8 mouse cellular contexts compared by ENCODE assay signal in the genomic region with DNA sequence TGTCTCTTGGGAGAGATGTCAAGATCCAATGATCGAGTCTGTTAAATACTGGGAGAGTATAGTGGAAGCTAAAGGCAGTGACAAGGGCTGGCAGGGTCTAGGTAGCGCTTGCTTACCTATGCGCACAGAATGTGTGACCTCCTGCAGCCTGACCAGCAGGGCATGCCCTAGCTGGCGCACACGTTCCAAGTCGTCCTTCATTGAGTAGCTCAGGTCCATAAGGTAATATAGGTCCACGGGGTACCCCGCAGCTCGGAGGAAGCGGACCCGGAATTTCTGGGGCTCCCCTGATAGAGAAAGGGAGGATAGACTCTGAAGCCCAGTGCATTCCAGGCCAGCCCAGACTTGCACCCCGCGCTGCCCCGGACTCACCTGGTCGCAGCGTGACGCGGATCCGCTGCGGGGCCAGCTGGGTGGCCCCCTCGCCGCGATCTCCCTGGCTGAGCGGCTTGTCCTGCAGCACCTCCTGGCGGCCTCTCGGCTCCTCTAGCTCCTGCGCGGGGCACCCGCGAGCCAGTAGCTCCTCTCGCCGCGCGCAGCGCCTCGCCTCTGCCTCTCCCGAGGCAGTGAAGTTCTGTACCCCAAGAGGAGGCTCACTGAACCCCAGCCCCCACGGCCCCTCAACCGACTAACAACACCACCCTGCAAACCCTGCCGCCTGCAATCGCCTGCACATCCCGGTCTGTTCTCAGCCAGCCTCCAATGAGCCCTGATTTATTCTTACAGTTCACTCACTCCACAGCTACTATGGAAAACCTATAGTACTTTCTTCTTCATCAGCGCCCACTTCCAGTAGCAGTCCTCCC. TPM values are rescaled to one million over a fixed set of nuclear protein-coding genes. Genes with fewer than 3 reads are reported as not detected.
A peak's percentile ranks its signal among the peaks of the same experiment; 100 is the strongest.
DNase-seq lines count a peak whose midpoint lies in the region; ATAC-seq and TF ChIP-seq lines count a peak whose summit lies in the region.

No protein-coding gene starts in this region.

- ATAC-seq in CD4-positive, CD25-positive, alpha-beta regulatory T cell, adult 4 months: peak; percentile 46
- ATAC-seq in heart, embryonic 14.5 days (ENCODE audit: insufficient number of reproducible peaks, insufficient read depth, low FRiP score, low read depth): peak; percentile 47; the same call in 1 of the 2 replicates
- ATAC-seq in neural tube, embryonic 13.5 days (ENCODE audit: low read depth): peak; percentile 91

- peaks cover 34% of the 10 kb centered on the region for H3K27me3 ChIP-seq in erythroblast, embryonic 14.5 days (ENCODE audit: control insufficient read depth)
- H3K27me3 ChIP-seq in heart, embryonic 14.5 days (ENCODE audit: control insufficient read depth, insufficient read depth, low read length): peaks cover 18% of the 10 kb centered on the region
- H3K27me3 ChIP-seq in neural tube, embryonic 13.5 days: peaks cover 32% of the 10 kb centered on the region

- H3K4me1 ChIP-seq in erythroblast, embryonic 14.5 days (ENCODE audit: control insufficient read depth): peaks cover 29% of the 10 kb centered on the region
- H3K4me1 ChIP-seq in heart, embryonic 14.5 days (ENCODE audit: control insufficient read depth in 2 of 2, insufficient read depth in 2 of 2, low read length in 2 of 2): peaks cover 6% of the 10 kb centered on the region in 2 experiments; a peak in 3 of 4 replicates
- H3K4me1 ChIP-seq in neural tube, embryonic 13.5 days (replicated peaks): peaks cover 18% of the 10 kb centered on the region

- TF ChIP-seq POLR2A in brain, embryonic 14.5 days (IDR thresholded peaks at IDR 0.05; ENCODE audit: borderline replicate concordance, extremely low read depth, insufficient read depth, insufficient read length, poor library complexity, severe bottlenecking): no peak

- H3K4me3 ChIP-seq in erythroblast, embryonic 14.5 days (replicated peaks): peak overlapping the region; percentile 56
- peak overlapping the region; percentile 34 to 42 for H3K4me3 ChIP-seq in heart, embryonic 14.5 days (ENCODE audit: control insufficient read depth in 1 of 2, insufficient read depth in 1 of 2, low read depth in 1 of 2, low read length in 2 of 2)
- peak overlapping the region; percentile 41 for H3K4me3 ChIP-seq in neural tube, embryonic 13.5 days

- no peaks in the 10 kb centered on the region for H3K36me3 ChIP-seq in erythroblast, embryonic 14.5 days (ENCODE audit: control insufficient read depth)
- H3K36me3 ChIP-seq in heart, embryonic 14.5 days (ENCODE audit: control insufficient read depth, insufficient read depth, low read length): no peaks in the 10 kb centered on the region
- no peaks in the 10 kb centered on the region for H3K36me3 ChIP-seq in neural tube, embryonic 13.5 days

- H3K27ac ChIP-seq in heart, embryonic 14.5 days (replicated peaks in 1 of 2; ENCODE audit: control insufficient read depth in 1 of 2, insufficient read depth in 1 of 2, low read depth in 2 of 2, low read length in 2 of 2): no peak overlapping the region
- no peak overlapping the region for H3K27ac ChIP-seq in neural tube, embryonic 13.5 days (replicated peaks)

- H3K9me3 ChIP-seq in erythroblast, embryonic 14.5 days (ENCODE audit: control insufficient read depth, low read length): 0 out of 2 replicates have a peak, but pooled peaks cover 3% of the 10 kb centered on the region
- H3K9me3 ChIP-seq in heart, embryonic 14.5 days (ENCODE audit: control insufficient read depth, low read length): no peaks in the 10 kb centered on the region
- no peaks in the 10 kb centered on the region for H3K9me3 ChIP-seq in neural tube, embryonic 13.5 days

- H3K9ac ChIP-seq in heart, embryonic 14.5 days (ENCODE audit: low read length): peak overlapping the region; percentile 70
- H3K9ac ChIP-seq in neural tube, embryonic 13.5 days: peak overlapping the region; percentile 68

- peak overlapping the region; percentile 77 for H3K4me2 ChIP-seq in heart, embryonic 14.5 days (ENCODE audit: low read length)
- peak overlapping the region; percentile 79 for H3K4me2 ChIP-seq in neural tube, embryonic 13.5 days

- TF ChIP-seq CTCF in brain, embryonic 14.5 days (IDR thresholded peaks at IDR 0.05; ENCODE audit: borderline replicate concordance, extremely low read depth, insufficient read depth, insufficient read length): peak; percentile 68

- DNase-seq in brain, embryonic 14.5 days (ENCODE audit: low read depth): peak; percentile 78
- DNase-seq in kidney, postnatal 14 days: peak; percentile 88
- DNase-seq in lung, adult 18-20 months: peak; percentile 80 to 86
- DNase-seq in testis, postnatal 14 days (ENCODE audit: low spot score): peak; percentile 67

- 3% methylated on average over 43 of the region's 43 CpGs for WGBS in heart, embryonic 14.5 days
- 3% methylated on average over 39 of the region's 43 CpGs for WGBS in neural tube, embryonic 13.5 days

RNA-seq across cellular contexts. Expression of gene Itgb7, which starts 7.4 kb away (rescaled TPM):
- polyA plus RNA-seq in CD4-positive, CD25-positive, alpha-beta regulatory T cell, adult 4 months (2017; shearing (Covaris generic)): 100 to 1,000 TPM; 336 to 432 TPM
- polyA plus RNA-seq in brain, embryonic 14.5 days (2012; rRNA removed): 0.30 and 0.40 TPM in 2 replicates
- 1.4 and 2.1 TPM in 2 replicates for polyA plus RNA-seq in erythroblast, embryonic 14.5 days (2012)
- polyA plus RNA-seq in heart, embryonic 14.5 days (2014; fragmentation: Nextera tagmentation; extraction: Ambion mirVana): 0.65 and 1.4 TPM in 2 replicates
- 0.30 and 1.7 TPM in 2 replicates for polyA plus RNA-seq in neural tube, embryonic 13.5 days (2015; fragmentation: Nextera tagmentation; extraction: Ambion mirVana)

RNA-seq across cellular contexts. Expression of gene Csad, which starts 19.9 kb away (rescaled TPM):
- polyA plus RNA-seq in CD4-positive, CD25-positive, alpha-beta regulatory T cell, adult 4 months (2017; shearing (Covaris generic)): 10 to 100 TPM; 10.7 to 16.9 TPM
- polyA plus RNA-seq in brain, embryonic 14.5 days (2012; rRNA removed): 45.4 and 50.8 TPM in 2 replicates
- 0.97 and 1.4 TPM in 2 replicates for polyA plus RNA-seq in erythroblast, embryonic 14.5 days (2012)
- 35.1 and 36.4 TPM in 2 replicates for polyA plus RNA-seq in heart, embryonic 14.5 days (2014; fragmentation: Nextera tagmentation; extraction: Ambion mirVana)
- polyA plus RNA-seq in neural tube, embryonic 13.5 days (2015; fragmentation: Nextera tagmentation; extraction: Ambion mirVana): 35.9 and 38.8 TPM in 2 replicates

RNA-seq across cellular contexts. Expression of gene Zfp740, which starts 21.3 kb away (rescaled TPM):
- 10 to 100 TPM; 27.6 to 28.2 TPM for polyA plus RNA-seq in CD4-positive, CD25-positive, alpha-beta regulatory T cell, adult 4 months (2017; shearing (Covaris generic))
- polyA plus RNA-seq in brain, embryonic 14.5 days (2012; rRNA removed): 91.1 and 96.5 TPM in 2 replicates
- polyA plus RNA-seq in erythroblast, embryonic 14.5 days (2012): 0.44 and 0.77 TPM in 2 replicates
- polyA plus RNA-seq in heart, embryonic 14.5 days (2014; fragmentation: Nextera tagmentation; extraction: Ambion mirVana): 27.1 and 28.4 TPM in 2 replicates
- polyA plus RNA-seq in neural tube, embryonic 13.5 days (2015; fragmentation: Nextera tagmentation; extraction: Ambion mirVana): 64.8 and 67.9 TPM in 2 replicates

RNA-seq across cellular contexts. Expression of gene Rarg, which starts 32.9 kb away (rescaled TPM):
- 10 to 100 TPM; 17.7 to 18.3 TPM for polyA plus RNA-seq in CD4-positive, CD25-positive, alpha-beta regulatory T cell, adult 4 months (2017; shearing (Covaris generic))
- polyA plus RNA-seq in brain, embryonic 14.5 days (2012; rRNA removed): 9.1 and 11.0 TPM in 2 replicates
- polyA plus RNA-seq in erythroblast, embryonic 14.5 days (2012): 0.09 TPM in 2 replicates
- polyA plus RNA-seq in heart, embryonic 14.5 days (2014; fragmentation: Nextera tagmentation; extraction: Ambion mirVana): 6.7 and 7.6 TPM in 2 replicates
- polyA plus RNA-seq in neural tube, embryonic 13.5 days (2015; fragmentation: Nextera tagmentation; extraction: Ambion mirVana): 8.5 and 12.5 TPM in 2 replicates

RNA-seq across cellular contexts. Expression of gene Gm9918, which starts 46.0 kb away (rescaled TPM):
- polyA plus RNA-seq in CD4-positive, CD25-positive, alpha-beta regulatory T cell, adult 4 months (2017; shearing (Covaris generic)): not detected
- 0.18 and 0.23 TPM in 2 replicates for polyA plus RNA-seq in brain, embryonic 14.5 days (2012; rRNA removed)
- polyA plus RNA-seq in erythroblast, embryonic 14.5 days (2012): not detected in 2 replicates
- polyA plus RNA-seq in heart, embryonic 14.5 days (2014; fragmentation: Nextera tagmentation; extraction: Ambion mirVana): 0.15 TPM in 1 of 2 replicates, not detected in the other
- polyA plus RNA-seq in neural tube, embryonic 13.5 days (2015; fragmentation: Nextera tagmentation; extraction: Ambion mirVana): 0.14 TPM in 1 of 2 replicates, not detected in the other

Comparison
In these comparisons a context has a peak if more than half of its experiments do, and no peak if none do; other contexts are left out.
1. RNA of gene Itgb7, which starts 7.4 kb away (polyA plus RNA-seq): 336 to 432 TPM in CD4-positive, CD25-positive, alpha-beta regulatory T cell, adult 4 months; 0.30 to 1.7 TPM in neural tube, embryonic 13.5 days, 1.4 to 2.1 TPM in erythroblast, embryonic 14.5 days, 0.65 to 1.4 TPM in heart, embryonic 14.5 days and 0.30 to 0.40 TPM in brain, embryonic 14.5 days; every median in the first group is over 100 times any median in the second.
2. RNA of gene Zfp740, which starts 21.3 kb away (polyA plus RNA-seq): 91.1 to 96.5 TPM in brain, embryonic 14.5 days, 64.8 to 67.9 TPM in neural tube, embryonic 13.5 days, 27.1 to 28.4 TPM in heart, embryonic 14.5 days and 27.6 to 28.2 TPM in CD4-positive, CD25-positive, alpha-beta regulatory T cell, adult 4 months; 0.44 to 0.77 TPM in erythroblast, embryonic 14.5 days; every median in the first group is over 10 times any median in the second.
3. Peak in every context shown above with its lines, with median percentiles within 50 percentile points of each other: ATAC-seq, DNase-seq and H3K4me3 ChIP-seq.